Mouse (Mus musculus) adipose tissue, adult 10 weeks (tissue): ENCODE data around the gene Rab10. TPM values are rescaled to one million over a fixed set of nuclear protein-coding genes. Genes with fewer than 3 reads are reported as not detected.

Experiments used
- polyA plus RNA-seq: library from polyadenylated mRNA; stranded (reverse); fragments of 350-450 nt; fragmentation: Illumina TruSeq; extraction: RNeasy Lipid Tissue Mini Kit (QIAGEN cat#74804); gene quantifications from one replicate; pipeline ENCODE4 v1.2.3, GENCODE M21; 2014; ENCODE audit warnings: low read depth, low replicate concordance

Gene Rab10
- polyA plus RNA-seq: 73.3 TPM

GRCm38 (mm10) chr12:3309391-3310320, at the start of gene Rab10:
Gene Rab10 (minus strand): TSS chr12:3309969.

Other genes starting within 250 kb of the Rab10 start
- 8.0 TPM for gene Kif3c, start 55.2 kb upstream of the Rab10 start, polyA plus RNA-seq
- 10.9 TPM for gene Asxl2, start 116.9 kb upstream of the Rab10 start, polyA plus RNA-seq